Mouse (Mus musculus) cerebellum, adult 2 months (tissue): ENCODE measurements at regions not wholly inside any gene's neighbourhood (a gene's known extent, or its start where the extent isn't known, plus 50 kb on each side); places are given as distances from the start of the nearest gene placed in this dataset.

Experiments used
- DNase-seq, 2 experiments: peaks; one replicate each; pipeline ENCODE4 v3.0.0; 2021
- H3K27ac ChIP-seq: fragments of 200-500 bp; 2 replicates; pipeline ENCODE4 v1.5.1; 2012; ENCODE audit warnings: low read length, control low read depth, inconsistent platforms; ENCODE audit not compliant: insufficient read depth
- H3K27me3 ChIP-seq: fragments of 200-500 bp; 2 replicates; pipeline ENCODE4 v1.6.1; 2012; ENCODE audit warnings: inconsistent platforms, mild to moderate bottlenecking, low read length, moderate library complexity; ENCODE audit not compliant: control insufficient read depth, insufficient read depth
- H3K4me1 ChIP-seq: fragments of 200-500 bp; 2 replicates; pipeline ENCODE4 v1.6.1; 2011; ENCODE audit warnings: low read length; ENCODE audit not compliant: control insufficient read depth, insufficient read depth
- H3K4me3 ChIP-seq: fragments of 200-500 bp; replicated peaks from 2 replicates; pipeline ENCODE3; 2011; ENCODE audit warnings: mild to moderate bottlenecking, low read depth, low read length, control low read depth; ENCODE audit not compliant: insufficient read depth
- CTCF ChIP-seq: fragments of 200-500 bp; IDR thresholded peaks from 2 replicates; pipeline ENCODE4 v1.5.1; 2011; ENCODE audit warnings: low read depth, mild to moderate bottlenecking, control low read depth, low read length, moderate library complexity, borderline replicate concordance; ENCODE audit not compliant: insufficient read depth
- POLR2A ChIP-seq: fragments of 200-500 bp; IDR thresholded peaks from 2 replicates; pipeline ENCODE4 v1.6.1; 2011; ENCODE audit warnings: low read length, control low read depth, borderline replicate concordance; ENCODE audit not compliant: insufficient read depth
- WGBS: fragments of 180-500 bp; shearing (Covaris S2); methylation state at CpG from one replicate; pipeline ENCODE4 v1.1.7; 2018; 5-methylcytosine and 5-hydroxymethylcytosine counted together

GRCm38 (mm10) chr2:61470521-61470920 lies 107.9 kb upstream of the Tank start:
- no peak overlapping the region for H3K4me3 ChIP-seq
- no peak overlapping the region for H3K27ac ChIP-seq
- H3K4me1 ChIP-seq: no peaks in the 10 kb centered on the region
- WGBS: 95% methylated on average over 5 of the region's 5 CpGs
- TF ChIP-seq CTCF: no peak
- no peak for TF ChIP-seq POLR2A
- no peak for DNase-seq
- H3K27me3 ChIP-seq: no peaks in the 10 kb centered on the region

- no peak overlapping the region for H3K27ac ChIP-seq
- no peaks in the 10 kb centered on the region for H3K27me3 ChIP-seq
- no peak for TF ChIP-seq POLR2A
- no peak overlapping the region for H3K4me3 ChIP-seq
- no peaks in the 10 kb centered on the region for H3K4me1 ChIP-seq
- DNase-seq: no peak
Measured at GRCm38 (mm10) chr2:61470064-61470463, 108.3 kb upstream of the Tank start.

- WGBS: 24% methylated on average over 5 of the region's 5 CpGs
- TF ChIP-seq CTCF (peak; percentile 46), POLR2A (no peak)
- Histone ChIP-seq H3K4me1 (no peaks in the 10 kb centered on the region), H3K27ac (no peak overlapping the region), H3K27me3 (no peaks in the 10 kb centered on the region), H3K4me3 (no peak overlapping the region)
- DNase-seq: peak; percentile 29 to 35
Measured at GRCm38 (mm10) chr2:61455902-61456301, 122.5 kb upstream of the Tank start.

- Histone ChIP-seq H3K27ac (no peak overlapping the region), H3K4me3 (no peak overlapping the region), H3K4me1 (no peaks in the 10 kb centered on the region), H3K27me3 (no peaks in the 10 kb centered on the region)
- WGBS: 32% methylated on average over 9 of the region's 9 CpGs
- TF ChIP-seq CTCF (no peak), POLR2A (no peak)
- no peak for DNase-seq
Measured at GRCm38 (mm10) chr2:61454729-61455128, 123.7 kb upstream of the Tank start.

GRCm38 (mm10) chr2:61454311-61454728 lies 124.1 kb upstream of the Tank start:
- Histone ChIP-seq H3K27me3 (no peaks in the 10 kb centered on the region), H3K4me3 (peak overlapping the region; percentile 59), H3K27ac (no peak overlapping the region), H3K4me1 (no peaks in the 10 kb centered on the region)
- WGBS: 3% methylated on average over 12 of the region's 12 CpGs
- peak; percentile 78 to 84 for DNase-seq
- peak; percentile 77 for TF ChIP-seq CTCF
- TF ChIP-seq POLR2A: no peak

- DNase-seq: peak; percentile 12 to 16
- WGBS: 33% methylated on average over 14 of the region's 14 CpGs
- H3K27ac ChIP-seq: no peak overlapping the region
Measured at GRCm38 (mm10) chr2:61453490-61454281, 124.7 kb upstream of the Tank start.

GRCm38 (mm10) chr2:61452581-61452980 lies 125.8 kb upstream of the Tank start:
- 90% methylated on average over 1 of the region's 1 CpGs for WGBS
- TF ChIP-seq POLR2A (no peak), CTCF (no peak)

More at GRCm38 (mm10) chr2:61453490-61454281, 124.7 kb upstream of the Tank start:
- no peaks in the 10 kb centered on the region for H3K4me1 ChIP-seq
- TF ChIP-seq CTCF: no peak
- TF ChIP-seq POLR2A: no peak
- H3K4me3 ChIP-seq: peak overlapping the region; percentile 59
- H3K27me3 ChIP-seq: no peaks in the 10 kb centered on the region

GRCm38 (mm10) chr2:61450731-61451130 lies 127.7 kb upstream of the Tank start:
- no peak for TF ChIP-seq POLR2A
- no peak for TF ChIP-seq CTCF
- WGBS: 91% methylated on average over 3 of the region's 3 CpGs
- Histone ChIP-seq H3K27me3 (no peaks in the 10 kb centered on the region), H3K4me3 (no peak overlapping the region), H3K4me1 (no peaks in the 10 kb centered on the region), H3K27ac (no peak overlapping the region)
- no peak for DNase-seq

More at GRCm38 (mm10) chr2:61452581-61452980, 125.8 kb upstream of the Tank start:
- Histone ChIP-seq H3K4me1 (no peaks in the 10 kb centered on the region), H3K27ac (no peak overlapping the region), H3K27me3 (no peaks in the 10 kb centered on the region), H3K4me3 (no peak overlapping the region)
- DNase-seq: no peak
